Mouse (Mus musculus) midbrain, embryonic 13.5 days (tissue): Measurements from ENCODE around the gene Eomes. TPM values are rescaled to one million over a fixed set of nuclear protein-coding genes. Genes with fewer than 3 reads are reported as not detected.

Experiments used
- ATAC-seq: fragments of 200-750 bp; cut with Nextera tagmentation; 2 replicates; pipeline ENCODE4 v1.8.0; 2017; ENCODE audit warnings: mild to moderate bottlenecking, moderate TSS enrichment, moderate library complexity
- H3K27ac ChIP-seq: fragments of 300-500 bp; sonication (generic); 2 replicates; pipeline ENCODE4 v1.5.1; 2015; ENCODE audit warnings: inconsistent platforms, mild to moderate bottlenecking, moderate library complexity
- H3K27me3 ChIP-seq: fragments of 300-500 bp; sonication (generic); 2 replicates; pipeline ENCODE4 v1.6.1; 2015; ENCODE audit warnings: mild to moderate bottlenecking, inconsistent platforms
- H3K36me3 ChIP-seq: fragments of 300-500 bp; sonication (generic); 2 replicates; pipeline ENCODE4 v1.6.1; 2015; ENCODE audit warnings: mild to moderate bottlenecking, inconsistent platforms
- H3K4me1 ChIP-seq: fragments of 300-500 bp; sonication (generic); replicated peaks from 2 replicates; pipeline ENCODE4 v1.6.1; 2015; ENCODE audit warnings: inconsistent platforms
- H3K4me2 ChIP-seq: fragments of 300-500 bp; sonication (generic); replicated peaks from 2 replicates; pipeline ENCODE4 v1.6.1; 2015; ENCODE audit warnings: moderate library complexity, mild to moderate bottlenecking, inconsistent platforms
- H3K4me3 ChIP-seq: fragments of 300-500 bp; sonication (generic); replicated peaks from 2 replicates; pipeline ENCODE4 v1.5.1; 2015; ENCODE audit warnings: mild to moderate bottlenecking, inconsistent platforms
- H3K9ac ChIP-seq: fragments of 300-500 bp; sonication (generic); replicated peaks from 2 replicates; pipeline ENCODE4 v1.6.1; 2015; ENCODE audit warnings: mild to moderate bottlenecking, inconsistent platforms
- H3K9me3 ChIP-seq: fragments of 300-500 bp; sonication (generic); 2 replicates; pipeline ENCODE4 v1.6.1; 2016; ENCODE audit warnings: mild to moderate bottlenecking, inconsistent platforms
- WGBS: fragments of 180-500 bp; shearing (Covaris S2); methylation state at CpG from one replicate; pipeline ENCODE4 v1.1.7; 2015; 5-methylcytosine and 5-hydroxymethylcytosine counted together
- polyA plus RNA-seq: library from polyadenylated mRNA; unstranded; fragments of >200 nt; fragmentation: Nextera tagmentation; extraction: Ambion mirVana; gene quantifications from 2 replicates; pipeline ENCODE4 v1.2.1, GENCODE M21; 2015

The Eomes gene
- polyA plus RNA-seq, 1 experiment from 2014 or later = 2.6 TPM

- Histone ChIP-seq H3K4me1 (peaks cover 33% of the 10 kb centered on the region), H3K4me2 (peak overlapping the region; percentile 100), H3K27ac (peak overlapping the region; percentile 80), H3K36me3 (peaks cover 7% of the 10 kb centered on the region), H3K4me3 (peak overlapping the region; percentile 92), H3K27me3 (no peaks in the 10 kb centered on the region), H3K9ac (peak overlapping the region; percentile 94), H3K9me3 (no peaks in the 10 kb centered on the region; the same call in 1 of the 2 replicates)
- WGBS = under 1% methylated on average over 54 of the region's 57 CpGs
- ATAC-seq = peak; percentile 82
These were observed 28.6 kb downstream of the Eomes start for GRCm38 (mm10) chr9:118506404-118507231.

GRCm38 (mm10) chr9:118507552-118507951, 29.5 kb downstream of the Eomes start:
- peak overlapping the region; percentile 94 for H3K9ac ChIP-seq

GRCm38 (mm10) chr9:118508601-118509000, 30.6 kb downstream of the Eomes start:
- Histone ChIP-seq H3K9me3 (no peaks in the 10 kb centered on the region; the same call in 1 of the 2 replicates), H3K36me3 (peaks cover 12% of the 10 kb centered on the region), H3K4me1 (peaks cover 33% of the 10 kb centered on the region), H3K4me3 (no peak overlapping the region), H3K4me2 (no peak overlapping the region), H3K27me3 (no peaks in the 10 kb centered on the region), H3K27ac (no peak overlapping the region), H3K9ac (0 out of 2 replicates have a peak overlapping the region, but pooled peaks have one; percentile 8)
- 89% methylated on average over 7 of the region's 7 CpGs for WGBS
- ATAC-seq = no peak

More at GRCm38 (mm10) chr9:118507552-118507951, 29.5 kb downstream of the Eomes start:
- Histone ChIP-seq H3K4me2 (peak overlapping the region; percentile 100), H3K4me1 (peaks cover 33% of the 10 kb centered on the region), H3K27ac (no peak overlapping the region), H3K27me3 (no peaks in the 10 kb centered on the region), H3K9me3 (no peaks in the 10 kb centered on the region; the same call in 1 of the 2 replicates), H3K36me3 (peaks cover 12% of the 10 kb centered on the region), H3K4me3 (peak overlapping the region; percentile 92)
- no peak for ATAC-seq
- WGBS = 72% methylated on average over 6 of the region's 6 CpGs

GRCm38 (mm10) chr9:118510941-118511690, 33.1 kb downstream of the Eomes start:
- 84% methylated on average over 15 of the region's 15 CpGs for WGBS
- Histone ChIP-seq H3K36me3 (peaks cover 30% of the 10 kb centered on the region), H3K4me1 (peaks cover 29% of the 10 kb centered on the region), H3K27me3 (no peaks in the 10 kb centered on the region), H3K9ac (no peak overlapping the region), H3K9me3 (no peaks in the 10 kb centered on the region), H3K4me2 (no peak overlapping the region), H3K4me3 (no peak overlapping the region), H3K27ac (no peak overlapping the region)
- ATAC-seq = no peak

- H3K4me2 ChIP-seq = no peak overlapping the region
- no peaks in the 10 kb centered on the region for H3K27me3 ChIP-seq
- no peak overlapping the region for H3K9ac ChIP-seq
- peaks cover 18% of the 10 kb centered on the region for H3K4me1 ChIP-seq
- no peak overlapping the region for H3K4me3 ChIP-seq
- ATAC-seq = no peak
- H3K27ac ChIP-seq = no peak overlapping the region
- no peaks in the 10 kb centered on the region for H3K9me3 ChIP-seq
- WGBS = 91% methylated on average over 3 of the region's 3 CpGs
- peaks cover 35% of the 10 kb centered on the region for H3K36me3 ChIP-seq
These were observed 34.7 kb downstream of the Eomes start for GRCm38 (mm10) chr9:118512681-118513233.

GRCm38 (mm10) chr9:118515476-118515875, 37.5 kb downstream of the Eomes start:
- Histone ChIP-seq H3K27ac (no peak overlapping the region), H3K36me3 (peaks cover 35% of the 10 kb centered on the region), H3K4me3 (no peak overlapping the region), H3K27me3 (no peaks in the 10 kb centered on the region), H3K4me2 (no peak overlapping the region), H3K9me3 (no peaks in the 10 kb centered on the region), H3K9ac (no peak overlapping the region), H3K4me1 (no peaks in the 10 kb centered on the region)
- ATAC-seq = no peak
- 93% methylated on average over 6 of the region's 6 CpGs for WGBS

GRCm38 (mm10) chr9:118516162-118516561, 38.1 kb downstream of the Eomes start:
- H3K9me3 ChIP-seq = no peaks in the 10 kb centered on the region
- no peak for ATAC-seq

GRCm38 (mm10) chr9:118517619-118518018, 39.6 kb downstream of the Eomes start:
- Histone ChIP-seq H3K27ac (no peak overlapping the region), H3K9me3 (no peaks in the 10 kb centered on the region), H3K4me2 (no peak overlapping the region), H3K27me3 (no peaks in the 10 kb centered on the region), H3K9ac (no peak overlapping the region), H3K4me3 (no peak overlapping the region), H3K36me3 (peaks cover 26% of the 10 kb centered on the region), H3K4me1 (0 out of 2 replicates have a peak, but pooled peaks cover 3% of the 10 kb centered on the region)
- ATAC-seq = no peak
- 82% methylated on average over 7 of the region's 8 CpGs for WGBS

More at GRCm38 (mm10) chr9:118516162-118516561, 38.1 kb downstream of the Eomes start:
- no peak overlapping the region for H3K4me3 ChIP-seq
- H3K4me1 ChIP-seq = 0 out of 2 replicates have a peak, but pooled peaks cover 3% of the 10 kb centered on the region
- 97% methylated on average over 3 of the region's 3 CpGs for WGBS
- H3K36me3 ChIP-seq = peaks cover 30% of the 10 kb centered on the region
- H3K27ac ChIP-seq = no peak overlapping the region
- no peak overlapping the region for H3K4me2 ChIP-seq
- H3K9ac ChIP-seq = no peak overlapping the region
- H3K27me3 ChIP-seq = no peaks in the 10 kb centered on the region

GRCm38 (mm10) chr9:118519101-118519500, 41.1 kb downstream of the Eomes start:
- ATAC-seq = no peak
- peaks cover 31% of the 10 kb centered on the region for H3K36me3 ChIP-seq
- H3K9ac ChIP-seq = no peak overlapping the region
- no peaks in the 10 kb centered on the region for H3K27me3 ChIP-seq
- 78% methylated on average over 8 of the region's 8 CpGs for WGBS
- H3K27ac ChIP-seq = no peak overlapping the region
- H3K4me3 ChIP-seq = no peak overlapping the region
- H3K4me1 ChIP-seq = 0 out of 2 replicates have a peak, but pooled peaks cover 3% of the 10 kb centered on the region
- H3K4me2 ChIP-seq = no peak overlapping the region
- H3K9me3 ChIP-seq = no peaks in the 10 kb centered on the region

GRCm38 (mm10) chr9:118520011-118520410, 42.0 kb downstream of the Eomes start:
- Histone ChIP-seq H3K4me2 (no peak overlapping the region), H3K27me3 (no peaks in the 10 kb centered on the region), H3K4me3 (no peak overlapping the region), H3K4me1 (0 out of 2 replicates have a peak, but pooled peaks cover 3% of the 10 kb centered on the region), H3K9ac (no peak overlapping the region), H3K36me3 (peaks cover 33% of the 10 kb centered on the region), H3K27ac (no peak overlapping the region), H3K9me3 (no peaks in the 10 kb centered on the region)
- WGBS = 78% methylated on average over 8 of the region's 8 CpGs
- no peak for ATAC-seq

- Histone ChIP-seq H3K4me2 (no peak overlapping the region), H3K36me3 (peaks cover 34% of the 10 kb centered on the region)
- WGBS = 30% methylated on average over 3 of the region's 3 CpGs
These were observed 42.8 kb downstream of the Eomes start for GRCm38 (mm10) chr9:118520858-118521257.

More at GRCm38 (mm10) chr9:118520858-118521257, 42.8 kb downstream of the Eomes start:
- 0 out of 2 replicates have a peak, but pooled peaks cover 3% of the 10 kb centered on the region for H3K4me1 ChIP-seq
- H3K9me3 ChIP-seq = no peaks in the 10 kb centered on the region
- no peak overlapping the region for H3K4me3 ChIP-seq
- no peaks in the 10 kb centered on the region for H3K27me3 ChIP-seq
- no peak overlapping the region for H3K27ac ChIP-seq
- ATAC-seq = no peak
- no peak overlapping the region for H3K9ac ChIP-seq
